Mouse (Mus musculus): ENCODE measurements at regions not wholly inside any gene's neighbourhood (a gene's known extent, or its start where the extent isn't known, plus 50 kb on each side); places are given as distances from the start of the nearest gene placed in this dataset.
"Not testable (repeated sequence)": the region's sequence is repeated elsewhere in the genome, so short reads cannot be mapped to it uniquely, and the experiment has no call there.

- peak overlapping the region; percentile 21 for H3K4me3 ChIP-seq (ENCODE audit: low read length)
- peak overlapping the region; percentile 60 for H3K4me2 ChIP-seq (ENCODE audit: low read depth, low read length)
- WGBS = 5% methylated on average over 23 of the region's 23 CpGs
- TF ChIP-seq CTCF (IDR thresholded peaks at IDR 0.05; ENCODE audit: low read depth) = peak; percentile 100
- no peaks in the 10 kb centered on the region for H3K27me3 ChIP-seq (ENCODE audit: insufficient read depth, low read length)
- DNase-seq (ENCODE audit: low spot score) (peak; percentile 90), ATAC-seq (peak; percentile 75)
- peak overlapping the region; percentile 41; the same call in 1 of the 2 replicates for H3K9ac ChIP-seq (replicated peaks; ENCODE audit: low read length)
- peak overlapping the region; percentile 48; the same call in 1 of the 2 replicates for H3K27ac ChIP-seq
- no peaks in the 10 kb centered on the region for H3K36me3 ChIP-seq (ENCODE audit: insufficient read depth, low read length)
- no peaks in the 10 kb centered on the region for H3K9me3 ChIP-seq (ENCODE audit: low read length)
- H3K4me1 ChIP-seq (ENCODE audit: insufficient read depth, low read length) = peaks cover 2% of the 10 kb centered on the region; the same call in 1 of the 2 replicates
Observed at GRCm38 (mm10) chr11:113165069-113165795, 383.2 kb downstream of the Sox9 start.

GRCm38 (mm10) chr11:113166517-113166916 lies 384.5 kb downstream of the Sox9 start:
- no peaks in the 10 kb centered on the region for H3K9me3 ChIP-seq (ENCODE audit: low read length)
- DNase-seq (ENCODE audit: low spot score) = no peak
- H3K9ac ChIP-seq (replicated peaks; ENCODE audit: low read length) = no peak overlapping the region
- ATAC-seq = no peak
- H3K4me2 ChIP-seq (ENCODE audit: low read depth, low read length) = no peak overlapping the region
- no peaks in the 10 kb centered on the region for H3K36me3 ChIP-seq (ENCODE audit: insufficient read depth, low read length)
- no peaks in the 10 kb centered on the region for H3K27me3 ChIP-seq (ENCODE audit: insufficient read depth, low read length)
- no peak for TF ChIP-seq CTCF (IDR thresholded peaks at IDR 0.05; ENCODE audit: low read depth)
- H3K27ac ChIP-seq = 0 out of 2 replicates have a peak overlapping the region, but pooled peaks have one; percentile 36
- WGBS = 56% methylated on average over 4 of the region's 4 CpGs
- H3K4me3 ChIP-seq (ENCODE audit: low read length) = no peak overlapping the region
- peaks cover 2% of the 10 kb centered on the region; the same call in 1 of the 2 replicates for H3K4me1 ChIP-seq (ENCODE audit: insufficient read depth, low read length)

- Histone ChIP-seq H3K4me1 (ENCODE audit: insufficient read depth, low read length) (0 out of 2 replicates have a peak, but pooled peaks cover 4% of the 10 kb centered on the region), H3K27ac (peak overlapping the region; percentile 77), H3K27me3 (ENCODE audit: insufficient read depth, low read length) (no peaks in the 10 kb centered on the region), H3K4me2 (ENCODE audit: low read depth, low read length) (peak overlapping the region; percentile 58), H3K9me3 (ENCODE audit: low read length) (no peaks in the 10 kb centered on the region), H3K36me3 (ENCODE audit: insufficient read depth, low read length) (no peaks in the 10 kb centered on the region), H3K4me3 (ENCODE audit: low read length) (peak overlapping the region; percentile 41), H3K9ac (replicated peaks; ENCODE audit: low read length) (peak overlapping the region; percentile 43)
- peak; percentile 94 for TF ChIP-seq CTCF (IDR thresholded peaks at IDR 0.05; ENCODE audit: low read depth)
- 25% methylated on average over 15 of the region's 16 CpGs for WGBS
- peak; percentile 70 for ATAC-seq
- DNase-seq (ENCODE audit: low spot score) = peak; percentile 94
Observed at GRCm38 (mm10) chr11:113172497-113173140, 390.6 kb downstream of the Sox9 start.

- not testable (repeated sequence) for H3K27me3 ChIP-seq (ENCODE audit: insufficient read depth, low read length); H3K27ac ChIP-seq; H3K9ac ChIP-seq (replicated peaks; ENCODE audit: low read length); DNase-seq (ENCODE audit: low spot score); H3K9me3 ChIP-seq (ENCODE audit: low read length); ATAC-seq; H3K4me1 ChIP-seq (ENCODE audit: insufficient read depth, low read length); H3K36me3 ChIP-seq (ENCODE audit: insufficient read depth, low read length)
- WGBS = 30% methylated on average over 9 of the region's 12 CpGs
- H3K4me3 ChIP-seq (ENCODE audit: low read length) = 0 out of 2 replicates have a peak overlapping the region, but pooled peaks have one; percentile 10
- H3K4me2 ChIP-seq (ENCODE audit: low read depth, low read length) = peak overlapping the region; percentile 40; the same call in 1 of the 2 replicates
Observed at GRCm38 (mm10) chr11:113173317-113173716, 391.3 kb downstream of the Sox9 start.

- no peak for TF ChIP-seq CTCF (IDR thresholded peaks at IDR 0.05; ENCODE audit: low read depth)
- DNase-seq (ENCODE audit: low spot score) (peak; percentile 65), ATAC-seq (peak; percentile 41)
- Histone ChIP-seq H3K36me3 (ENCODE audit: insufficient read depth, low read length) (no peaks in the 10 kb centered on the region), H3K27me3 (ENCODE audit: insufficient read depth, low read length) (no peaks in the 10 kb centered on the region), H3K27ac (peak overlapping the region; percentile 56), H3K4me2 (ENCODE audit: low read depth, low read length) (no peak overlapping the region), H3K4me1 (ENCODE audit: insufficient read depth, low read length) (peaks cover 11% of the 10 kb centered on the region; the same call in 1 of the 2 replicates), H3K9ac (replicated peaks; ENCODE audit: low read length) (no peak overlapping the region), H3K9me3 (ENCODE audit: low read length) (no peaks in the 10 kb centered on the region), H3K4me3 (ENCODE audit: low read length) (no peak overlapping the region)
- 44% methylated on average over 5 of the region's 5 CpGs for WGBS
Observed at GRCm38 (mm10) chr11:113174011-113174507, 392.0 kb downstream of the Sox9 start.

GRCm38 (mm10) chr11:113175323-113175722 lies 393.3 kb downstream of the Sox9 start:
- no peak overlapping the region for H3K4me2 ChIP-seq (ENCODE audit: low read depth, low read length)
- H3K27ac ChIP-seq = no peak overlapping the region
- peaks cover 11% of the 10 kb centered on the region; the same call in 1 of the 2 replicates for H3K4me1 ChIP-seq (ENCODE audit: insufficient read depth, low read length)
- no peaks in the 10 kb centered on the region for H3K9me3 ChIP-seq (ENCODE audit: low read length)
- H3K36me3 ChIP-seq (ENCODE audit: insufficient read depth, low read length) = no peaks in the 10 kb centered on the region
- no peak overlapping the region for H3K4me3 ChIP-seq (ENCODE audit: low read length)
- ATAC-seq = no peak
- no peak overlapping the region for H3K9ac ChIP-seq (replicated peaks; ENCODE audit: low read length)
- WGBS = 37% methylated on average over 6 of the region's 6 CpGs
- peak; percentile 59 for DNase-seq (ENCODE audit: low spot score)
- TF ChIP-seq CTCF (IDR thresholded peaks at IDR 0.05; ENCODE audit: low read depth) = peak; percentile 76
- no peaks in the 10 kb centered on the region for H3K27me3 ChIP-seq (ENCODE audit: insufficient read depth, low read length)
